Mouse (Mus musculus): ENCODE data around the gene Flcn. TPM values are rescaled to one million over a fixed set of nuclear protein-coding genes. Genes with fewer than 3 reads are reported as not detected.

Flcn gene
- polyA plus RNA-seq, 1 experiment: 20.3 TPM

GRCm38 (mm10) chr11:59769307-59769706 is 40.5 kb downstream of the Flcn start:
- Histone ChIP-seq H3K4me3 (ENCODE audit: control insufficient read depth, low read depth, low read length) (no peak overlapping the region), H3K36me3 (ENCODE audit: control insufficient read depth, insufficient read depth, low read length) (peaks cover 2% of the 10 kb centered on the region), H3K27me3 (ENCODE audit: control insufficient read depth, insufficient read depth, low read length) (no peaks in the 10 kb centered on the region), H3K4me1 (ENCODE audit: control insufficient read depth, insufficient read depth, low read length) (0 out of 2 replicates have a peak, but pooled peaks cover 2% of the 10 kb centered on the region), H3K27ac (ENCODE audit: control insufficient read depth, insufficient read depth, low read depth, low read length) (no peak overlapping the region)
- TF ChIP-seq POLR2A (IDR thresholded peaks at IDR 0.05; ENCODE audit: control insufficient read depth, low read depth, low read length) (no peak), CTCF (IDR thresholded peaks at IDR 0.05; ENCODE audit: control insufficient read depth, insufficient read depth, insufficient replicate concordance, low read depth, low read length) (no peak)

- Histone ChIP-seq H3K4me1 (ENCODE audit: control insufficient read depth, insufficient read depth, low read length) (no peaks in the 10 kb centered on the region; the same call in 1 of the 2 replicates), H3K36me3 (ENCODE audit: control insufficient read depth, insufficient read depth, low read length) (peaks cover 1% of the 10 kb centered on the region; the same call in 1 of the 2 replicates), H3K4me3 (ENCODE audit: control insufficient read depth, low read depth, low read length) (no peak overlapping the region), H3K27me3 (ENCODE audit: control insufficient read depth, insufficient read depth, low read length) (no peaks in the 10 kb centered on the region), H3K27ac (ENCODE audit: control insufficient read depth, insufficient read depth, low read depth, low read length) (no peak overlapping the region)
- no peak for TF ChIP-seq CTCF (IDR thresholded peaks at IDR 0.05; ENCODE audit: control insufficient read depth, insufficient read depth, insufficient replicate concordance, low read depth, low read length)
Measured at GRCm38 (mm10) chr11:59760796-59761195, 49.0 kb downstream of the Flcn start.

DNA sequence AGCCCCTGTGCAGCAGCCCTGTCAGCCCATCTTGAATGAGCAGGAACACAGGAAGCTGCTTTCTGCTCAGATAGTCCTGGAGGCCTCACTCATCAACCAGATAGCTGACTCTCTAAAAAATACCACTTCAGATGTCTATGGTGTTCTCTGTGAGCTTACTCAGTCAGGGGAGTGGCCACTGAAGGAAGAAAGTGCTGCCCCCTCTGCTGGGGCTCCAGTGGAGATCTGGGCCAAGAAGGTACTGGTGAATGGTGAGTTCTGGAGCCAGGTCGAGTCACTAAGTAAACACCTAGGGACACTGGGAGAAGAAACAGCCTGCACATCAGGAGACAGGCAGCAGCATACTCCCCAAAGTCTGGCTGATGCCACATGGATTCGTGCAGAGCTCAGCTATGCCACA is 50.2 kb downstream of the Flcn start:
- Histone ChIP-seq H3K27me3 (ENCODE audit: control insufficient read depth, insufficient read depth, low read length) (no peaks in the 10 kb centered on the region), H3K36me3 (ENCODE audit: control insufficient read depth, insufficient read depth, low read length) (peaks cover 2% of the 10 kb centered on the region; the same call in 1 of the 2 replicates), H3K27ac (ENCODE audit: control insufficient read depth, insufficient read depth, low read depth, low read length) (no peak overlapping the region), H3K4me1 (ENCODE audit: control insufficient read depth, insufficient read depth, low read length) (no peaks in the 10 kb centered on the region; the same call in 1 of the 2 replicates), H3K4me3 (ENCODE audit: control insufficient read depth, low read depth, low read length) (no peak overlapping the region)
- no peak for TF ChIP-seq CTCF (IDR thresholded peaks at IDR 0.05; ENCODE audit: control insufficient read depth, insufficient read depth, insufficient replicate concordance, low read depth, low read length)
- TF ChIP-seq POLR2A (IDR thresholded peaks at IDR 0.05; ENCODE audit: control insufficient read depth, low read depth, low read length): no peak

- no peak for TF ChIP-seq POLR2A (IDR thresholded peaks at IDR 0.05; ENCODE audit: control insufficient read depth, low read depth, low read length)
- TF ChIP-seq CTCF (IDR thresholded peaks at IDR 0.05; ENCODE audit: control insufficient read depth, insufficient read depth, insufficient replicate concordance, low read depth, low read length): no peak
- Histone ChIP-seq H3K4me3 (ENCODE audit: control insufficient read depth, low read depth, low read length) (no peak overlapping the region), H3K27ac (ENCODE audit: control insufficient read depth, insufficient read depth, low read depth, low read length) (no peak overlapping the region), H3K27me3 (ENCODE audit: control insufficient read depth, insufficient read depth, low read length) (no peaks in the 10 kb centered on the region), H3K36me3 (ENCODE audit: control insufficient read depth, insufficient read depth, low read length) (peaks cover 2% of the 10 kb centered on the region; the same call in 1 of the 2 replicates), H3K4me1 (ENCODE audit: control insufficient read depth, insufficient read depth, low read length) (no peaks in the 10 kb centered on the region; the same call in 1 of the 2 replicates)
Measured at GRCm38 (mm10) chr11:59759178-59759577, 50.6 kb downstream of the Flcn start.

DNA sequence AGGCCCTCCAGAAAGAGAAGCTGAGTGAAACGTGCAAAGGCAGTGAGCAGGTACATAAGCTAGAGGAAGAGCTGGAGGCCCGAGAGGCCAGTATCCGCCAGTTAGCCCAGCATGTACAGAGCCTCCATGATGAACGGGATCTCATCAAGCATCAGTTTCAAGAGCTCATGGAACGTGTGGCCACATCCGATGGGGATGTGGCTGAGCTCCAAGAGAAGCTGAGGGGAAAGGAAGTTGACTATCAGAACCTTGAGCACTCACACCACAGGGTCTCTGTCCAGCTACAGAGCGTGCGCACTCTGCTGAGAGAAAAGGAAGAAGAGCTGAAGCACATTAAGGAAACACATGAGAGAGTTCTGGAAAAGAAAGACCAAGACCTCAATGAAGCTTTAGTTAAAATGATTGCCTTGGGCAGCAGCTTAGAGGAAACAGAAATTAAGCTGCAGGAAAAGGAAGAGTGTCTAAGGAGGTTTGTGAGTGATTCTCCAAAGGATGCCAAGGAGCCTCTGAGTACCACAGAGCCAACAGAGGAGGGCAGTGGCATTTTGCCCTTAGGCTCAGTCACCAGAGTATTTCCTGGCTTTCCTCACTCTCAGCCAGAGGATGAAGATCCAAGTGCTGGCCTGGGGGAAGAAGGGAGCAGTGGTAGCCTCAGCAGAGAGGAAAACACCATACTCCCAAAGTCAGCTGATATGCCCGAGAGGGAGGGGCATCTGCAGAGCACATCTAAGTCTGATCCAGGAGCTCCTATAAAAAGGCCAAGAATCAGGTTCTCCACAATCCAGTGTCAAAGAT is 51.4 kb downstream of the Flcn start:
- Histone ChIP-seq H3K4me3 (ENCODE audit: control insufficient read depth, low read depth, low read length) (no peak overlapping the region), H3K36me3 (ENCODE audit: control insufficient read depth, insufficient read depth, low read length) (peaks cover 2% of the 10 kb centered on the region; the same call in 1 of the 2 replicates), H3K27ac (ENCODE audit: control insufficient read depth, insufficient read depth, low read depth, low read length) (no peak overlapping the region), H3K4me1 (ENCODE audit: control insufficient read depth, insufficient read depth, low read length) (no peaks in the 10 kb centered on the region; the same call in 1 of the 2 replicates), H3K27me3 (ENCODE audit: control insufficient read depth, insufficient read depth, low read length) (no peaks in the 10 kb centered on the region)
- TF ChIP-seq POLR2A (IDR thresholded peaks at IDR 0.05; ENCODE audit: control insufficient read depth, low read depth, low read length): no peak
- TF ChIP-seq CTCF (IDR thresholded peaks at IDR 0.05; ENCODE audit: control insufficient read depth, insufficient read depth, insufficient replicate concordance, low read depth, low read length): no peak

DNA sequence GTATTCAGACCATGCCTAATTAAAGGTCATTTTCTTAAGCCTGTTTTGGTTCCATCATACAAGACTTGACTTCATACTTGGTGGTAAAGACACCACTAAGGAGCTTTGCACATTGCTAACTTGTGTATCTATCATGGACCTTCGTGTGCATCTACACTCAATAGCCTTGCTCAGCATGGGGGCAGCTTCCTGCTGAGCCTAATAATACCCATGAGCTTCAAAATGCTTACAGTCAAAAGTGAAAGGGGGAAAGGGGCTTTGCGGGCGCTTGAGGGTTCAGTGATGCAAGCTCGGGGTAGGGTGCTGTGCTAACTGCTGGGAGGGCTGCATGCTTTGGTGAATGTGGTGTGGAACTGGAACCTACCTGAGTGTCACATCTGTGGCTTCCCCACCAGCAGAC is 53.5 kb downstream of the Flcn start:
- Histone ChIP-seq H3K27me3 (ENCODE audit: control insufficient read depth, insufficient read depth, low read length) (no peaks in the 10 kb centered on the region), H3K4me1 (ENCODE audit: control insufficient read depth, insufficient read depth, low read length) (no peaks in the 10 kb centered on the region; the same call in 1 of the 2 replicates), H3K27ac (ENCODE audit: control insufficient read depth, insufficient read depth, low read depth, low read length) (no peak overlapping the region), H3K4me3 (ENCODE audit: control insufficient read depth, low read depth, low read length) (no peak overlapping the region), H3K36me3 (ENCODE audit: control insufficient read depth, insufficient read depth, low read length) (peaks cover 2% of the 10 kb centered on the region; the same call in 1 of the 2 replicates)
- TF ChIP-seq CTCF (IDR thresholded peaks at IDR 0.05; ENCODE audit: control insufficient read depth, insufficient read depth, insufficient replicate concordance, low read depth, low read length) (no peak), POLR2A (IDR thresholded peaks at IDR 0.05; ENCODE audit: control insufficient read depth, low read depth, low read length) (no peak)

DNA sequence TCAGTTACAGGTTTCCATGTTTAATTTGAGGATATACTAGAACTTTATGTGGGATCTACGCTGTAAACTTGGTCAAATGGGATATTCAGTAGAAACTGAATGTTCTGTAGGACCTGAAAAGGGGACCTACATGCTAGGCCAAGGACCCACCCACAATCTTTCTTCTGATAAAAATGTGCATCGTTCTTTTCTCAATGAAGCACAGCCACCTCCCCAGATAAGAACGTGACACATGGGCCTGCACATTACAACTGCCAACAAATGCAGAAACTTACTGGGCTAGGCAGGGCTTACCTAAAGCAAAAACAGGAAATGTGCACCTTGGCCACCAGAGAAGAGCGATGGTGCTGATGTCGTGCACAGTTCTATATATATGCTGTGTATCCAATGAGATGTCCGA is 55.3 kb downstream of the Flcn start:
- peaks cover 6% of the 10 kb centered on the region for H3K36me3 ChIP-seq (ENCODE audit: control insufficient read depth, insufficient read depth, low read length)

More for the DNA sequence above, 55.3 kb downstream of the Flcn start:
- no peak overlapping the region for H3K4me3 ChIP-seq (ENCODE audit: control insufficient read depth, low read depth, low read length)
- H3K4me1 ChIP-seq (ENCODE audit: control insufficient read depth, insufficient read depth, low read length): no peaks in the 10 kb centered on the region; the same call in 1 of the 2 replicates
- H3K27ac ChIP-seq (ENCODE audit: control insufficient read depth, insufficient read depth, low read depth, low read length): no peak overlapping the region
- TF ChIP-seq POLR2A (IDR thresholded peaks at IDR 0.05; ENCODE audit: control insufficient read depth, low read depth, low read length): no peak
- no peak for TF ChIP-seq CTCF (IDR thresholded peaks at IDR 0.05; ENCODE audit: control insufficient read depth, insufficient read depth, insufficient replicate concordance, low read depth, low read length)
- H3K27me3 ChIP-seq (ENCODE audit: control insufficient read depth, insufficient read depth, low read length): no peaks in the 10 kb centered on the region
